Mouse (Mus musculus): Measurements from ENCODE around the gene Hoxb6.

Hoxb6 gene

DNA sequence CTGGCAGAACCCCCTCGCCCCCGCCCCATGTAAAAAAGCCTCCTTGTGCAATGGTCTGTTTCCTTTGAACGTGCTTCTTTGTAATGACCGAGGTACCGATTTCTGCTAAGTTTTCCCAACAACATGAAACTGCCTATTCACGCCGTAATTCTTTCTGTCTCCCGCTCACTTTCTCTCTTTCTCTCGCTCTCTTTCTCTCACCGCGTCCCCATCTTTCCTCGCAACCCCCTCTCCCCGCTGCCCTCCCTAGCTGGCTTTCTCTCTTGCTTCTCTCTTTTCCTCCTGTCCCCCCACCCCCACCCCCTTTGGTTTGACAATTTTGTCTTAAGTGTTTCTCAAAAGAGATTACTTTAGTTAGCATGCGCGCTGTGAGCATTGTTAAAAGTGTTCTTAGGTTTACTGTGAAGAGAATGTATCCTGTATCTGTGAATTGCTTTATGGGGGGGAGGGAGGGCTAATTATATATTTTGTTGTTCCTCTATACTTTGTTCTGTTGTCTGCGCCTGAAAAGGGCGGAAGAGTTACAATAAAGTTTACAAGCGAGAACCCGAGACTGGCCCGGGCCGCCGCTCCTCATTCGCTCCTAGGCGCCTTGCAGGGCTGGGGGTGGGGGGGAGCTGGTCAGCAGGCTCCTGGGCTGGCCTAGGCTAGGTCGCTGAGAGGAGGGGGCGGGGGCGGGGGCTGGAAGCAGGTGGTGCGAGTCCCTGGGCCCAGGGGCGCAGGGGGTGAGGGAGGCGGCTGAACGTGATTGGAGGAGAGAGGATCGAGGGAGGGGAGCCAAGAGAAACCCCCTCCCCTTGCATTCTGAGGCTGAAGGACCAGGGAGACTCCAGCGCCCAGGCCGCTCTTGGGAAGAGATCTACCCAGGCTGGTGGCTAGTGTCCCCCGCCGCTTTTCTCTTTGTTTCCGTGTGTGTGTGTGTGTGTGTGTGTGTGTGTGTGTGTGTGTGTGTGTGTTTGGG lies 7.2 kb upstream of the Hoxb6 start:
- in situ Hi-C loops (cut with MboI, MseI): loop anchor here in 1 of 2 experiments (10.0 kb wide), 1 partner anchor 580 kb away; no protein-coding TSS in a partner anchor

DNA sequence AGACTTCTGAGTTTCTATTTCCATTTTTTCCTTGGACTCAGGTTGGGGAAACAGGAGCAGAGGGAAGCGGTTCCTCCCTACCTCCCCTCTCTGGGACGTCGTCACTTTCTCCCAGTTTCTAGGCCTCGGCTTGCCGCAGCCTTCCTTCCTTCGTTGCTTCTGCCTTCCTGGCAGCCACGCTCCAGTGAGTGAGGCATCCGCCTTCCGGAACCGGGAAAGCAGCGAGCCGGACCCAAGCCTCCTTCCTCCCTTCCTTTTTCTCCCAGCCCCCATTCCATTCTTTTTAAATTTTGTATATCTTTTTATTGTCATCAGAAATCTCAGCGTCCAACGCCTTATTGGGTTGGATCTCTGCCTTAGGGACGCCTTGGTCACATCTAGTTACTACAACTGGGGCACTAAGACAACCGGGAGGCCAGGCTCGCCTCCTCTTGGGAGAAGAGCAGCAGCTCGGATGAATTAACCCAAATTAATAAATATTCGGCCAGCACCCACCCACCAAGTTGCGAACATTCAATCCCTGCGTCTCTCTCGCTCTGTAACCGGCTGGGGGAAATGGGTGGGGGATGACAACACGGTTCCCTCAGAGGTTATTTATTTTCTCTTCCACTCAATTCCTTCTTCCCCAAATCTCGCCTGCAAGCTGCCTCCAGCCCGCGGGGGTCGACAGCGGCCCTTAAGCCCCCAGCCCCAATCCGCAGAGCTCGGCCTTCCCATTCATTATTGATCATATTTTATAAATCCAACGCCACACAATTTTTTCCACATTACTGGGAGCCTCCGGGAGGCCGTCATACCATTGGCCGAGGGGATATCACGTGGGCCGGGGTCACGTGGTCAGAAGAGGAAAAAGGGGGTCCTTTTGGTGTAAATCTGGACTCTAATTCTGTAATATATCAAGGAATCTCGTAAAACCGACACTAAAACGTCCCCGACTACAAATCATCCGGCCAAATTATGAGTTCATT lies 6.2 kb upstream of the Hoxb6 start, which contains the start of gene Hoxb7:
Hoxb7 (plus strand) TSS at position 853 of the 968 bp plus-strand sequence.
- in situ Hi-C loops (cut with MboI, MseI): loop anchor here in 1 of 2 experiments (10.0 kb wide), 1 partner anchor 579 kb away; no protein-coding TSS in a partner anchor

DNA sequence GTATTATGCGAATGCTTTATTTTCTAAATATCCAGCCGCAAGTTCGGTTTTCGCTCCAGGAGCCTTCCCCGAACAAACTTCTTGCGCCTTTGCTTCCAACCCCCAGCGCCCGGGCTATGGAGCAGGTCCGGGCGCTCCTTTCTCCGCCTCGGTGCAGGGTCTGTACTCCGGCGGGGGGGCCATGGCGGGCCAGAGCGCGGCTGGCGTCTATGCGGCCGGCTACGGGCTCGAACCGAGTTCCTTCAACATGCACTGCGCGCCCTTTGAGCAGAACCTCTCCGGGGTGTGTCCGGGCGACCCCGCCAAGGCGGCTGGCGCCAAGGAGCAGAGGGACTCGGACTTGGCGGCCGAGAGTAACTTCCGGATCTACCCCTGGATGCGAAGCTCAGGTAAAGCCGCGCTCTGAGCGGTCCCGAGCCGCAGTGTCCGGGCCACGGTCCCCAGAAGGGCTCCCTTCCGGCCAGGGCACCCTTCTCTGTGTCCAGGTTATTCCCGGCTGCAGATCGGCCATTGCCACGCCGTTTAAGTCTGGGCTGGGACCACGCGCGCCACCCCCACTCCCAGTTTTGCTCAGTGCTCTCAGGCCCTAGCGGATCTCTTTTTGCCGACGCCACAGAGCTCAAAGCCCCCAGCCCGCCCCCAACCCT lies 5.4 kb upstream of the Hoxb6 start:
- in situ Hi-C loops (cut with MboI, MseI): loop anchor here in 1 of 2 experiments (10.0 kb wide), 1 partner anchor 578 kb away; no protein-coding TSS in a partner anchor

DNA sequence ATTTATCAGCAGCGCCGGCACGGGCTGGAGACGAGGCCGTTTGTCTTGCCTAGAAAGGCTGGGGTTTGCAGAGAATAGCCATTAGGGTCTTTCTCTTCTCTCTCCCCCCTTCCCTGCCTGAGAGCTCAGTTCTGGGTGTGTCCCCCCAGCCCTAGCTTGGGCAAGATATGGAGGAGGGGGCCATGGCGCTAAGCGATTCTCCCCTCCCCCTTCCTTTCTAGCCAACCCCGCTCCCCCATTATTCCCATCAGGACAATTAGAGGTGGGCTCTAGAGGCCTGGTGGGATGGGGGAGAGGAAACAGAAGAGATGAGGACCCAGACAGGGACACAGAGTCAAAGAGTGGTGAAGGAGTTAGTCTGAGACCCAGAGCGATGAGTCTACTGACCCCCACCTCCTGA lies 4.9 kb upstream of the Hoxb6 start:
- in situ Hi-C loops (cut with MboI, MseI): loop anchor here in 1 of 2 experiments (10.0 kb wide), 1 partner anchor 577 kb away; no protein-coding TSS in a partner anchor

DNA sequence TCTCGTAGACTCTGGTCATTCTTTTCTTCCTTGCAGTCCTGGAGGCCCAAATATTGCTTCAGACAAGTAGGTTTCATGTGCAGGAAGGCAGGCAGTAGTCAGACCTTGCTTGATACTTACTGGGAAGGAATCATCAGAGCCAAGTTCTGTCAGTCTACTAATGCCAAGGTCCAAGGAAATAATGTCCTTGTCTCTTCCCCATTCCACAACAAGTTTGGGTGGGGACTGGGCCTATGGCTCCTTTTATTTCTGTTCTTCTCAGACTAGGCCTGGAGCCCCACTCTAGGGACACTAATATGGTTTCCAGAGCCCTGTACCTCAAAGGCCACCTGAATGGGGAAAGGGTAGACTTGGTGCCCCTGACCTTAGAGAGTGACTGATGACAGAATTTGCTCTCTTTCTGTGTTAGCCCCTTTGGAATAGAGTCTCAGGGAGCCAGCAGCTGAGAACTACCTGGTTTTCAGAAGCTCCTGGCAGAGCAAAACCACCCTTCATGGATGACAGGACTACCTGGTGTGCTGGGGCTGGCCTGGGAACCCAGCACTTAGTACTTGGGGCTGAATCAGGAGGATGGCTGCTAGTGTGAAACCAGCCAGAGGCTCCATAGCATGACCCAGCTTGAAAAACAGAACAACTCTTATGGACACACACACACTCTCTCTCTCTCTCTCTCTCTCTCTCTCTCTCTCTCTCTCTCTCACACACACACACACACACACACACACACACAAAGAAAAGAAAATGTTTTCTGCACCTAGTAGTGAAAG lies 3.6 kb upstream of the Hoxb6 start:
- in situ Hi-C loops (cut with MboI, MseI): loop anchor here in 1 of 2 experiments (10.0 kb wide), 1 partner anchor 576 kb away; no protein-coding TSS in a partner anchor

DNA sequence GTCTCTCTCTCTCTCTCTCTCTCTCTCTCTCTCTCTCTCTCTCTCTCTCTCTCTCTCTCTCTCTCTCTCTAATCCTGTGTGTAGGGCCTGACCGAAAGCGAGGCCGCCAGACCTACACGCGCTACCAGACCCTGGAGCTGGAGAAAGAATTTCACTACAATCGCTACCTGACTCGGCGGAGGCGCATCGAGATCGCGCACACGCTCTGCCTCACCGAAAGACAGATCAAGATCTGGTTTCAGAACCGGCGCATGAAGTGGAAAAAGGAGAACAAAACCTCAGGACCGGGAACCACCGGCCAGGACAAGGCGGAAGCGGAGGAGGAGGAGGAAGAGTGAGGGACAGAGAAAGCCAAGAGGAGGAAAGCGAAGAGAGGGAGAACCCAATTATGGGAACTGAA lies 3.0 kb upstream of the Hoxb6 start:
- in situ Hi-C loops (cut with MboI, MseI): loop anchor here in 1 of 2 experiments (10.0 kb wide), 1 partner anchor 576 kb away; no protein-coding TSS in a partner anchor

DNA sequence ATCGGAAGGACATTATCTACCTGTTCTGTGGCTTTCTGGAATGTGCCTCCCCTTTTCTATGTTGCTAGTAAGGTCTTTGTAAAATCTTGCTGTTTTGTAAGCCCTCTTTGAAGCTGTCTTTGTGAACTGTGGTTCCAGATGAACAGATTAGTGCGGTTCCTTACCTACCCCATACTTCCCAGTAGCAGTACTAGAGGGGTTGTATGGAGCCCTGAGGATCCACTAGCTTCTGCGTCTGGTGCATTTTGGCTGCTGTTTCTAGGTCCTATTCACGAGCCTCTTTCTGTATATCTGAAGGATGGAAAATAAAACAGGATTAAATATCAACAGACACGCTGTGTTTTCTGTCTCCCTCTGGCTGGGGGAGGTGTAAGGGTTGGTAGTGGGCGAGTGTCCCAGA lies 2.4 kb upstream of the Hoxb6 start:
- in situ Hi-C loops (cut with MboI, MseI): loop anchor here in 1 of 2 experiments (10.0 kb wide), 1 partner anchor 575 kb away; no protein-coding TSS in a partner anchor

DNA sequence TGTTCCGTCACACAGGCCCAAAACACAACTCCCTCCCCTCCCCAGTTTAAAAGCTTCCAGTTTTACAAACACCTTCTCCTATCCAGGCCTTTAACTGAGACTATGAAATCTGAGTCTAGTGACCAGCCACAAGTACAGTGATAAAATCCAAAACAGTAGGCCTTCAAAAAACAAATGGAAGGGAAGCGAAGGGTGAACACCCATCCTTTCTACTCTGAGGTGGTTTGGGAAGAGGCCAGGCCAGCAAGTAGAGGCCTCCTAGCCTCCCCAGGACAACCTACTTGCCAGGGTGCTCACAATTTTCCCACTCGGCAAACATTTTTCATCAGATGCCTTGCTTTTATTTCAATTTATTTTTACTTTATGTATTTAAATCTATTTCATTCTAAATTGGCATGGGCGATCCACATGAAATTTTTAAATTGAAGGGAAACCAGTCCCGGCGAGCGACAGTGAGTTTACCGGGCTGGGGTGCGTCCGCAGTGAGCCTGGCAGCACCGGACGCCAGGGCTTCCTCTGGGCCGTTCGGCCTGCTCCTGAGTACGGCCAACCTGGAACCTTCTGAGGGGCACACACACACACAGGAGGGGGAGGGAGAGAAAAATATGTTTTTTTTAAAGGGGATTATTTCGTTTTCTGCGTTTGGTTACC lies 1.4 kb upstream of the Hoxb6 start:
- in situ Hi-C loops (cut with MboI, MseI): no loop called here

DNA sequence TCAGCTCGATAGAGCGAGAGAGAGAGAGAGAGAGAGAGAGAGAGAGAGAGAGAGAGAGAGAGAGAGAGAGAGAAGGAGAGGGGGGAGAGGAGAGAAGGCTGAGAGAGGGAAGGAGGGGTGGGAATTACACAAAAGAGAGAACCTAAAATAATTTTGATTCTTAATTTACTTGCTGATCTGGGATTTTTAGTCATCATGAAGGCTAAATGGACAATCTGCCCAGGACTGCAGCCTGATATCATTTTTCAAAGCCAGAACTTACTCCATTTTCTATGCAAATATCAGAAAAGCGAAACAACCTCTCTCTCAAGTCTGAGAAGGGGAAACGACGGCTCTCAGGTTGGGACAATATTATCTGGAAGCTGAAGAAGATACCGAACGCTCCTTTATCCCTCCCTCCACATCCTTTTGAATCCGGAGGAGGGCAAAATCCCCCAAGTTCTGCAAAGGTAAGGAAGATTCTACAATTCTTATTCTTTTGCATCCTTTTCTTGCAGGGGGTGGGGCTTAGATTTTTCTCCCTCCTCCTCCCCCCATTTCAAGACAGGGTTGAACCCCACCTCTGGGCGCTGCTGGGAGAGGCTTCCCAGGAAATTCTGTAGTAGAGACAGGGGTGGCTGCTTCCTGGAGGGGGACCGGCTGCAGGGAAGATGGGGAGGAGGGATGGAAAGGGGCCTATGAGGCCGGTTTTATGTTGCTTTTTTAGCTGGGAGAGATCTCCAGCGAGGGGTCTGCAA lies 457 bp downstream of the Hoxb6 start:
- in situ Hi-C loops (cut with MboI, MseI): no loop called here

DNA sequence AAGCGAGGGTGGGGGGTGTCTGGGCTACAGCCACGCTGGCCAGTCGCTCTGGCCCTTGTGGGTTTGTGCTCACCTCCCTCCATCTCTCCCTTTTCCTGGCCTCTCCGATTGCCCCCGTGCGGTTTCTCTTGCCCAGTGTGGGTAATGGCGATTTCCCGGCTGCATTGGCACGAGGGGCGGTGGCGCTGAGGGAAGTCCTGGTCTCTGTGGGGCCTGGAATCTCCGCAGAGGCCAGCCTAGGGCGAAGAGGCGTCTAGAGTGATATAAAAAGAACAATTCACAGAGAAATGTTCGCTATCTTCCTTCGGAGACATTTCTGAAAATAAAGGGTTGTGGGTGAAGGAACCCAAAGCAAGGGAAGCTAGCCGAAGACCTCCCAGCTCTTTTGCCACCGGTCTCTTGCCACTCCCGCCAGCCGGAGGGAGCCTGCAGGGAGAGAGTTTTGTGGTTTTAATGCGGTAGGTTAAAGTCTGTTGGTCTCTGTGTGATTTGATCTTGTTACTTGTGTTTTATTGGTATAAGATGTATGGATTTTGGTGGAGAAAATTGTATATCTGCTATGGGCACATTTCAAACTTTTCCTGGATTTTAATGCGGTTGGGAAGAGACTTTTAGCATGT lies 1.1 kb downstream of the Hoxb6 start:
- in situ Hi-C loops (cut with MboI, MseI): no loop called here

DNA sequence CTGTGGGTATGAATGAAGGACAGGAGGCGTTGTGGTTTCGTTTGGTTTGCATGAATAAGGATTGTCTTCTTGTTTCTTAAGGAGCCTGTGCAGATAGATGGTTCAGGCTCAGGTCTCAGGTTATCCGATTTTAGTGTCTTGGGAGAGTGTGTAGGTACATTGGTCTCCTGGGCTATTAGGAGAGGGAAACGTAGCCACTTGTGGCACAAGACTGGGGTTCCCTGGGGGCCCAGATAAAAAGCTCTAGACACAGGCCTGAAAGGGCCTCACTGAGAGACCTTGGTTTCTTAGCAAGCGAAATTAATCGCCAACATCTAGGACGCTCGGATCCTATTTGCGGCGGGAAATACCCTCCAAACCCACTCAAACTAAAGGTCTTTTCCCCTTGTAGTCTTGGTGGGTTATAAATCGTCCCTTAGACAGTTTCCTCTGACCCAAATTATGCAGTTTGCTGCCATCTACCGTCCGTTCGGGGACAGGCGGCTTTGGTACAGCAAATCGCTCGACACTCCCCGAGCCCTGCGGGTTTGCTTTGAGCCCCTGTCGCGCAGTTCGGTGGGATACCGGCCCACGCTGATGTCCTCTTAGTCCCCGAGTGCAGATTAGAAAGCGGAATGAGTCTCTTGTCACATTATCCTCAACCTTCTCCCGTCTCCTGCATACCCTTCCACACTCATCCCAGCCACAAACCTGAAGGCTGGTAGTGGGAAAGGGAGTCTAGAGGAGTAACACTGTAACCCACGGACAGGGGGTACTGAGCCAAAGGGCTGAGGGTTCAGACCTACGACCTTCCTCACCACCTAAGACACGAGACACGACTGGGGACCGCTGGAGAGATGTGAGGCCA lies 2.2 kb downstream of the Hoxb6 start:
- in situ Hi-C loops (cut with MboI, MseI): no loop called here

DNA sequence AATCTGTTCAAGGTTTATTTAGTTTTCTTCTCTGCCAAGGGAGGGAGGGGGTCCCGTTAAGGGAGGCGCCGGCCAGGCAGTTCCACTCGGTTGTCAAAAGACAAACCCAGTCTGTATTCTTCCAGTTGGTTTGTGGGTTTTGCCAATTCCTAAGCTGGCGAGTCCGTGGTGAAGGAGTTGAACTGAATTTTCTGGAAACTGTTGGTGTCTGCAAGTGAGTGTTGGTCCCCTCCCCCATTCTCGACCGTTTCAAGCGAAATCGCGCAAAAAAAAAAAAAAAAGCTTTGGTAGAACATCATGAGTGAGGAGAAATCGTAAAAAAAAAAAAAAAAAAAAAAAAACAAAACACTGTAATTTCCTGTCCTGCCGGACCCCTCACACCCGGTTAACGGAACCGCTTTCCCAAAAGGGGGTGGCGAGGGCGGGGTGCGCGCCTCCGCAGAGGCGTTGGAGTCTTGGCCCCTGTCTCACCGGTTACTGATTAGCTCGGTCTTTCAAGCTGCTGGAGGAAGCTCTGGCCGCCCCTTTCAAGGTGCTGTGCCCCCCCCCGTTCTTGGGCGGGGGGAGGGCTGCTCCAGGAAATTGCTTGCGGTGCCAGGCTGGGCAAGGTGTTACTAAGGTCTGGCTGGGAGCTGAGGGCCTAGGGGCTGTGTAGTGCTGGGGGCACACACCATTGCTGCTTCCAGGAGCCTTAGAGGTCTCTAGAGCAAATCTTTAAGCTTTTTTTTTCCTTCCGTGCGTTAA lies 3.0 kb downstream of the Hoxb6 start:
- in situ Hi-C loops (cut with MboI, MseI): no loop called here

DNA sequence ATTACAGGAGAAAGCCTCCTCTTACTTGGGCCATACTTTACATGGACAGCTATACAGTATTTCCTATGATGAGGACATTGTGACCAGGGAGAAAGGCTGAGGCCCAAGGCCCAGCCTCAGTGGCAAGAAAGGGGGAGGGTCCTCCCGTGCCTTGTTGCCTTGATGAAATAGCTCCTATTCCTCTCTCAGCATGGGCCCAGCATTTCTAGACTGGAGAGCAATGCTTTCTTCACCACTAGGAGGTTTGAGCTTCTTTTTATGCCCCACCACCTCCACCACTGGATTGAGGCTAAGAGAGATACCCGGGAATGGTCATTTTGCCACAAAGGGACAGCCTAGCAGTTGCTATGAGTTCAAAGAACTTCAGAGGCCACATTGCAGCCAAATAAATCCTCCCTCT lies 4.7 kb downstream of the Hoxb6 start:
- in situ Hi-C loops (cut with MboI, MseI): no loop called here

DNA sequence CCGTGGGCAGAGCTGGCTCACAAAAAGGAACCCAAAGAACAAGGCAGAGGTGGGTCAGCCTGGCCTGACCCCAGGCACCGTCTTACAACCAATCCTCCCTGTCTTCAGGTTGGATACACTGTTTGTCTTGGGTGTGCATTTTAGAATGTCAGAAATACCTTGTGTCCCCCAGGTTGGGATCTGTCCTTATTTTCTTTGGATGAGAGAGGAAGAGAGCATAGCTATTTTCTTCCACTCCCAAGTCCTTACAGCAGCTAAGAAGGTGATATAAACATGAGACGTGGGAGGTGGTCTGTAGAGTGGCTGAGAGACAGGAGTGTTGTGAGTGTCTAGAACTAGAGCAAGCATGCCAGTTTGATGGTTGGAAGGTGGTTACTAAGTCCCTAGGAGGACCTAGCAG lies 5.2 kb downstream of the Hoxb6 start:
- in situ Hi-C loops (cut with MboI, MseI): no loop called here

DNA sequence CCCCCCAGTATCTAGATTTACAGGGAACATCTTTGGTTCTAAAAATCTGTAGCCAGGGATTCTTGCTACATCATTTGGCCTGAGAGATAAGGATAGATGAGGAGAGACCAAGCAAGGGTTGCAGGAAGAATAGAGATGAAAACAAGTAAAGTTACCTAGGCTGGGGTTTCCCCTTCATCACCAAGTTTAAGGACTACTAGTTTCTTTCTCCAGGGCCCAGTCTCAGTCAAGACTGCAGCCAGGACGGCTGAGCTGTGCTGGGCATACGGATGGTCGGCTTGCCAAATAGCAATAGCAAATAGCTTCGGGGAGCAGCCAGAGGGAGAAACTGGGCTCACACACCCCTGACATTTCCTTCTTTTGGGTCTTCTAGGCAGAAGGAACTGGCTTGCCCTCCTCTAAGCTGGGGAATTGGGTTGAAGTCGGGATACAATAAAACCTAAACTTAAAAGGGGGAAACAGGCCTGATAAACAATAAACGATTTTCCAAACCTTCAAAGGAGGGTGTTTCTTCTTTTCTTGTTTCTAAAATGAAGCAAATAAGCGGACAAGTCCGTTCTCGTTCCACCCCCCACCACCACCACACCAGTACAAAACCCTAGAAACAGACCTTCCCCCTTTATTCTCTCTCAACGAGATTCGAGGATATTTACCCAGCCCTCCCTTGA lies 5.8 kb downstream of the Hoxb6 start:
- in situ Hi-C loops (cut with MboI, MseI): no loop called here
